Mouse (Mus musculus) adrenal gland, postnatal 4 days (tissue): Measurements from ENCODE around the gene Opn3. TPM values are rescaled to one million over a fixed set of nuclear protein-coding genes. Genes with fewer than 3 reads are reported as not detected.

Experiments
- total RNA-seq, 2 experiments: library from RNA; stranded (reverse); gene quantifications; 2 replicates each; pipeline ENCODE4 v1.2.3; 2021

Opn3 gene
- total RNA-seq, 2 experiments from 2014 or later, result 6.3 to 7.9 TPM

Other genes starting within 250 kb of the Opn3 start
- 1 to 10 TPM; 6.9 to 9.2 TPM for gene Rgs7, start 200.3 kb downstream of the Opn3 start, total RNA-seq
- 1 to 10 TPM in 1 of 2 experiments, under 1 TPM in 1; 0.84 to 4.2 TPM for gene Kmo, start 72.4 kb downstream of the Opn3 start, total RNA-seq
- gene Fh1, start 67.1 kb downstream of the Opn3 start, total RNA-seq, result 100 to 1,000 TPM; 159 to 176 TPM
- 10 to 100 TPM in 1 of 2 experiments, 1 to 10 TPM in 1; 8.0 to 10.1 TPM for gene Chml, start 125 bp upstream of the Opn3 start, total RNA-seq
- gene Wdr64, start 5.8 kb upstream of the Opn3 start, total RNA-seq, result not detected
- gene Exo1, start 187.8 kb upstream of the Opn3 start, total RNA-seq, result 10 to 100 TPM; 13.1 to 16.1 TPM
- gene Gm38100, start 227.6 kb upstream of the Opn3 start, total RNA-seq, result not detected